ENCODE assay signal across 8 mouse cellular contexts in the genomic region with DNA sequence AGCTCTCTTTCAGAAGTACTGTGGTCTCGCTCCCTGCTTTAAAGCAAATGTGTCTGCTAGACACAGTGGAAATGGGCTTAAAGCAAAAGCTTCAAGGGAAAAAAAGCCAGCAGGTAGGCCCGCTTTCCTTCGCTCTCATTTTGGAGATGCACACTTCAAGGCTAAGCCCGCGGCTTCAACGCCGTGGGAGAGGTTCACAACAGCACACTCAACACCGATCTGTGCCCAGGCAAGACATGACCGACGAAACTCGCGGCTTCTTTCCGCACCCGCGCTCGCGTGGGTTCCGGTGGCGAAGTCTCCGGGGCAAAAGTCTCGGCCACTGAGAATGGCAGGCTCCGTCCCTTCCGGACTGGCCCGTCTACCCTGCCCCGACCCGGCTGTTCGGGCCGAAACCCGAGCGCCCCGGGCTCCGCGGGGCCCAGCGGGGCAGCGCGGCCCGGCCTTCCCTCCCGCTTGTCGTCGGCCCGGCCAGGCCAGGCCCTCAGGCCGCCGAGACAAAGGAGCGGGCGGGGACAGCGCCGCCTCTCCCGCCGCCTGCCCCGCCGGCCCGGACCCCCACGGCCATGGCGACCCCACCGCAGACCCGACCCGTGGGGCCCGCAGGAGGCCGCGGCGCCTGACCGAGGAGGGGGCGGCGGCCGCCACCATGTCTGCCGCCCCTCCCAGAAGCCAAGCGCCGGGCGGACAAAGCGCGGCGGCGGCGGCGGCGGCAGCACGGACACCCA. TPM values are rescaled to one million over a fixed set of nuclear protein-coding genes. Genes with fewer than 3 reads are reported as not detected.
A peak's percentile ranks its signal among the peaks of the same experiment; 100 is the strongest.
DNase-seq lines count a peak whose midpoint lies in the region; ATAC-seq lines count a peak whose summit lies in the region.

No protein-coding gene starts in this region.

- peak; percentile 24 for ATAC-seq in CD4-positive, CD25-positive, alpha-beta regulatory T cell, adult 4 months
- ATAC-seq in heart, embryonic 16.5 days (replicated peaks; ENCODE audit: extremely low read depth, insufficient read depth, low FRiP score), result peak; percentile 49
- ATAC-seq in lung, embryonic 16.5 days (ENCODE audit: low read depth), result peak; percentile 66
- peak; percentile 21; the same call in 1 of the 2 replicates for ATAC-seq in neutrophil, adult 5-6 weeks (ENCODE audit: extremely low read depth, insufficient number of reproducible peaks, low FRiP score, poor library complexity, severe bottlenecking)

- peak overlapping the region; percentile 76 for H3K4me2 ChIP-seq in heart, embryonic 16.5 days (ENCODE audit: low read depth, low read length)
- H3K4me2 ChIP-seq in lung, embryonic 16.5 days (ENCODE audit: low read depth, low read length), result peak overlapping the region; percentile 77

- no peaks in the 10 kb centered on the region; the same call in none of the 2 replicates for H3K36me3 ChIP-seq in erythroblast, embryonic 14.5 days (ENCODE audit: control insufficient read depth)
- peaks cover 2% of the 10 kb centered on the region; the same call in 1 of the 2 replicates for H3K36me3 ChIP-seq in heart, embryonic 16.5 days (ENCODE audit: control insufficient read depth, insufficient read depth)
- 0 out of 2 replicates have a peak, but pooled peaks cover 2% of the 10 kb centered on the region for H3K36me3 ChIP-seq in lung, embryonic 16.5 days (ENCODE audit: control insufficient read depth, insufficient read depth, low read length)

- WGBS in heart, embryonic 16.5 days, result under 1% methylated on average over 55 of the region's 77 CpGs
- WGBS in lung, embryonic 16.5 days, result under 1% methylated on average over 44 of the region's 77 CpGs

- peak overlapping the region; percentile 95 for H3K4me3 ChIP-seq in erythroblast, embryonic 14.5 days (replicated peaks)
- H3K4me3 ChIP-seq in heart, embryonic 16.5 days (ENCODE audit: low read length), result peak overlapping the region; percentile 93
- H3K4me3 ChIP-seq in lung, embryonic 16.5 days (ENCODE audit: low read length), result peak overlapping the region; percentile 96

- H3K9me3 ChIP-seq in erythroblast, embryonic 14.5 days (ENCODE audit: control insufficient read depth, low read length), result no peaks in the 10 kb centered on the region
- no peaks in the 10 kb centered on the region for H3K9me3 ChIP-seq in heart, embryonic 16.5 days (replicated peaks; ENCODE audit: control insufficient read depth, low read length)
- no peaks in the 10 kb centered on the region for H3K9me3 ChIP-seq in lung, embryonic 16.5 days (ENCODE audit: control insufficient read depth, low read length)

- peak overlapping the region; percentile 98 for H3K9ac ChIP-seq in heart, embryonic 16.5 days (ENCODE audit: low read length)
- H3K9ac ChIP-seq in lung, embryonic 16.5 days (ENCODE audit: low read length), result peak overlapping the region; percentile 99

- no peaks in the 10 kb centered on the region for H3K27me3 ChIP-seq in erythroblast, embryonic 14.5 days (ENCODE audit: control insufficient read depth)
- H3K27me3 ChIP-seq in heart, embryonic 16.5 days (ENCODE audit: control insufficient read depth, insufficient read depth, low read length), result no peaks in the 10 kb centered on the region
- H3K27me3 ChIP-seq in lung, embryonic 16.5 days (ENCODE audit: control insufficient read depth, insufficient read depth, low read depth, low read length), result no peaks in the 10 kb centered on the region

- peaks cover 42% of the 10 kb centered on the region for H3K4me1 ChIP-seq in erythroblast, embryonic 14.5 days (ENCODE audit: control insufficient read depth)
- peaks cover 23% of the 10 kb centered on the region for H3K4me1 ChIP-seq in heart, embryonic 16.5 days (ENCODE audit: control insufficient read depth, insufficient read depth, low read length)
- H3K4me1 ChIP-seq in lung, embryonic 16.5 days (replicated peaks; ENCODE audit: control insufficient read depth, insufficient read depth, low read length), result peaks cover 23% of the 10 kb centered on the region

- peak; percentile 81 for DNase-seq in adrenal gland, adult 2 months
- DNase-seq in kidney, postnatal 4 days, result peak; percentile 65 to 77
- peak; percentile 44 to 46 for DNase-seq in thymus, postnatal 10 days (ENCODE audit: low spot score in 2 of 2)

- H3K27ac ChIP-seq in heart, embryonic 16.5 days (ENCODE audit: low read length), result peak overlapping the region; percentile 100
- peak overlapping the region; percentile 100 for H3K27ac ChIP-seq in lung, embryonic 16.5 days (ENCODE audit: low read length)

RNA-seq across cellular contexts. Expression of a gene that starts 1.5 kb away (rescaled TPM):
- polyA plus RNA-seq in CD4-positive, CD25-positive, alpha-beta regulatory T cell, adult 4 months (2017; shearing (Covaris generic)), result 10 to 100 TPM; 55.8 to 63.8 TPM
- total RNA-seq in adrenal gland, adult 2 months (2021), result 10 to 100 TPM; 14.9 to 22.3 TPM
- 1.9 and 4.1 TPM in 2 replicates for polyA plus RNA-seq in adrenal gland, adult 2 months (2012; rRNA removed)
- 0.64 and 0.83 TPM in 2 replicates for polyA plus RNA-seq in erythroblast, embryonic 14.5 days (2012)
- 31.4 and 34.6 TPM in 2 replicates for polyA plus RNA-seq in heart, embryonic 16.5 days (2015; fragmentation: Nextera tagmentation; extraction: Ambion mirVana)
- 53.0 and 58.6 TPM in 2 replicates for polyA plus RNA-seq in lung, embryonic 16.5 days (2015; fragmentation: Nextera tagmentation; extraction: Ambion mirVana)
- 45.4 and 51.4 TPM in 2 replicates for total RNA-seq in neutrophil, adult 5-6 weeks (2017)

RNA-seq across cellular contexts. Expression of a gene that starts 32.5 kb away (rescaled TPM):
- 10 to 100 TPM; 38.8 to 52.2 TPM for polyA plus RNA-seq in CD4-positive, CD25-positive, alpha-beta regulatory T cell, adult 4 months (2017; shearing (Covaris generic))
- total RNA-seq in adrenal gland, adult 2 months (2021), result 10 to 100 TPM; 72.7 to 79.8 TPM
- 10.8 and 13.2 TPM in 2 replicates for polyA plus RNA-seq in adrenal gland, adult 2 months (2012; rRNA removed)
- 0.73 and 0.85 TPM in 2 replicates for polyA plus RNA-seq in erythroblast, embryonic 14.5 days (2012)
- polyA plus RNA-seq in heart, embryonic 16.5 days (2015; fragmentation: Nextera tagmentation; extraction: Ambion mirVana), result 31.2 and 34.6 TPM in 2 replicates
- polyA plus RNA-seq in lung, embryonic 16.5 days (2015; fragmentation: Nextera tagmentation; extraction: Ambion mirVana), result 43.0 and 43.4 TPM in 2 replicates
- 68.1 and 79.6 TPM in 2 replicates for total RNA-seq in neutrophil, adult 5-6 weeks (2017)

RNA-seq across cellular contexts. Expression of a gene that starts 55.5 kb away (rescaled TPM):
- under 1 TPM; 0.42 to 0.61 TPM for polyA plus RNA-seq in CD4-positive, CD25-positive, alpha-beta regulatory T cell, adult 4 months (2017; shearing (Covaris generic))
- total RNA-seq in adrenal gland, adult 2 months (2021), result 10 to 100 TPM in 1 of 2 experiments, 1 to 10 TPM in 1; 2.0 to 51.8 TPM
- 6.9 and 10.2 TPM in 2 replicates for polyA plus RNA-seq in adrenal gland, adult 2 months (2012; rRNA removed)
- 0.28 and 0.80 TPM in 2 replicates for polyA plus RNA-seq in erythroblast, embryonic 14.5 days (2012)
- polyA plus RNA-seq in heart, embryonic 16.5 days (2015; fragmentation: Nextera tagmentation; extraction: Ambion mirVana), result 9.8 and 11.4 TPM in 2 replicates
- 12.3 and 16.9 TPM in 2 replicates for polyA plus RNA-seq in lung, embryonic 16.5 days (2015; fragmentation: Nextera tagmentation; extraction: Ambion mirVana)
- 364 and 376 TPM in 2 replicates for total RNA-seq in neutrophil, adult 5-6 weeks (2017)

Comparison
In these comparisons a context has a peak if more than half of its experiments do, and no peak if none do; other contexts are left out.
1. Peak in every context shown above with its lines: DNase-seq, ATAC-seq, H3K4me3 ChIP-seq and H3K27ac ChIP-seq.